Mouse (Mus musculus) lung, embryonic 16.5 days (tissue): ENCODE measurements around the gene Zfp160. TPM values are rescaled to one million over a fixed set of nuclear protein-coding genes. Genes with fewer than 3 reads are reported as not detected.
"Not testable (repeated sequence)": the region's sequence is repeated elsewhere in the genome, so short reads cannot be mapped to it uniquely, and the experiment has no call there.

Experiments used
- ATAC-seq: fragments of 200-750 bp; cut with Nextera tagmentation; 2 replicates; pipeline ENCODE4 v1.8.0; 2017; ENCODE audit warnings: low read depth, mild to moderate bottlenecking, moderate library complexity
- H3K27ac ChIP-seq: fragments of 300-500 bp; sonication (generic); 2 replicates; pipeline ENCODE4 v1.5.1; 2014; ENCODE audit warnings: mild to moderate bottlenecking, control low read depth, low read length
- H3K27me3 ChIP-seq: fragments of 300-500 bp; sonication (generic); 2 replicates; pipeline ENCODE4 v1.6.1; 2014; ENCODE audit warnings: low read depth, low read length, mixed read lengths; ENCODE audit not compliant: control insufficient read depth, insufficient read depth
- H3K36me3 ChIP-seq: fragments of 300-500 bp; sonication (generic); 2 replicates; pipeline ENCODE4 v1.6.1; 2014; ENCODE audit warnings: low read length; ENCODE audit not compliant: control insufficient read depth, insufficient read depth
- H3K4me1 ChIP-seq: fragments of 300-500 bp; sonication (generic); replicated peaks from 2 replicates; pipeline ENCODE4 v1.6.1; 2014; ENCODE audit warnings: low read length, mixed read lengths; ENCODE audit not compliant: control insufficient read depth, insufficient read depth
- H3K4me2 ChIP-seq: fragments of 300-500 bp; sonication (generic); 2 replicates; pipeline ENCODE4 v1.6.1; 2014; ENCODE audit warnings: low read depth, low read length, control low read depth
- H3K4me3 ChIP-seq: fragments of 300-500 bp; sonication (generic); 2 replicates; pipeline ENCODE4 v1.5.1; 2014; ENCODE audit warnings: mild to moderate bottlenecking, low read length, control low read depth
- H3K9ac ChIP-seq: fragments of 300-500 bp; sonication (generic); 2 replicates; pipeline ENCODE4 v1.6.1; 2014; ENCODE audit warnings: low read length, control low read depth
- H3K9me3 ChIP-seq: fragments of 300-500 bp; sonication (generic); 2 replicates; pipeline ENCODE4 v1.6.1; 2016; ENCODE audit warnings: low read length; ENCODE audit not compliant: control insufficient read depth
- WGBS: fragments of 180-500 bp; shearing (Covaris S2); extraction: QIAGEN DNeasy Blood & Tissue Kit; methylation state at CpG from one replicate; pipeline ENCODE4 v1.1.7; 2014; 5-methylcytosine and 5-hydroxymethylcytosine counted together
- polyA plus RNA-seq: library from polyadenylated mRNA; unstranded; fragments of >200 nt; fragmentation: Nextera tagmentation; extraction: Ambion mirVana; gene quantifications from 2 replicates; pipeline ENCODE4 v1.2.1, GENCODE M21; 2015

The Zfp160 gene
- 12.4 and 14.4 TPM in 2 replicates for polyA plus RNA-seq

- ATAC-seq, result peak; percentile 99
- Histone ChIP-seq H3K9me3 (no peaks in the 10 kb centered on the region), H3K4me1 (peaks cover 11% of the 10 kb centered on the region), H3K27ac (peak within 1 kb of the TSS; percentile 86), H3K9ac (peak within 1 kb of the TSS; percentile 85), H3K36me3 (peaks cover 15% of the 10 kb centered on the region), H3K4me2 (peak within 1 kb of the TSS; percentile 80), H3K4me3 (peak within 1 kb of the TSS; percentile 77), H3K27me3 (no peaks in the 10 kb centered on the region)
- 5% methylated on average over 36 of the region's 36 CpGs for WGBS
Measured at GRCm38 (mm10) chr17:21008382-21009331, at the start of gene Zfp160. Gene Zfp160, plus strand, starts transcription at chr17:21008903.

- Histone ChIP-seq H3K27ac (no peak overlapping the region), H3K4me1 (no peaks in the 10 kb centered on the region), H3K4me3 (no peak overlapping the region), H3K9me3 (no peaks in the 10 kb centered on the region), H3K4me2 (no peak overlapping the region), H3K27me3 (no peaks in the 10 kb centered on the region), H3K9ac (no peak overlapping the region), H3K36me3 (peaks cover 91% of the 10 kb centered on the region)
- no peak for ATAC-seq
- 92% methylated on average over 5 of the region's 5 CpGs for WGBS
Measured at GRCm38 (mm10) chr17:20960386-20960785, 48.3 kb upstream of the Zfp160 start.

- no peak overlapping the region for H3K9ac ChIP-seq
- no peak overlapping the region for H3K4me2 ChIP-seq
- 88% methylated on average over 4 of the region's 4 CpGs for WGBS
- H3K4me3 ChIP-seq, result no peak overlapping the region
- no peaks in the 10 kb centered on the region for H3K4me1 ChIP-seq
- H3K36me3 ChIP-seq, result peaks cover 86% of the 10 kb centered on the region
- H3K27me3 ChIP-seq, result no peaks in the 10 kb centered on the region
- H3K9me3 ChIP-seq, result no peaks in the 10 kb centered on the region
- ATAC-seq, result no peak
- H3K27ac ChIP-seq, result no peak overlapping the region
Measured at GRCm38 (mm10) chr17:20965421-20965820, 43.3 kb upstream of the Zfp160 start.

GRCm38 (mm10) chr17:20966681-20967080 is 42.0 kb upstream of the Zfp160 start:
- ATAC-seq, result no peak
- Histone ChIP-seq H3K4me2 (no peak overlapping the region), H3K36me3 (peaks cover 74% of the 10 kb centered on the region), H3K9ac (no peak overlapping the region), H3K27ac (no peak overlapping the region), H3K27me3 (no peaks in the 10 kb centered on the region), H3K4me1 (no peaks in the 10 kb centered on the region), H3K9me3 (no peaks in the 10 kb centered on the region), H3K4me3 (no peak overlapping the region)

GRCm38 (mm10) chr17:20993716-20994115 is 15.0 kb upstream of the Zfp160 start:
- H3K36me3 ChIP-seq, result no peaks in the 10 kb centered on the region
- WGBS, result 64% methylated on average over 2 of the region's 2 CpGs
- no peak for ATAC-seq
- H3K27me3 ChIP-seq, result no peaks in the 10 kb centered on the region
- no peaks in the 10 kb centered on the region for H3K9me3 ChIP-seq
- no peak overlapping the region for H3K9ac ChIP-seq
- no peak overlapping the region for H3K27ac ChIP-seq
- no peak overlapping the region for H3K4me2 ChIP-seq
- no peaks in the 10 kb centered on the region for H3K4me1 ChIP-seq
- no peak overlapping the region for H3K4me3 ChIP-seq

- ATAC-seq, result no peak
- no peaks in the 10 kb centered on the region for H3K4me1 ChIP-seq
- no peaks in the 10 kb centered on the region for H3K9me3 ChIP-seq
- H3K27ac ChIP-seq, result no peak within 1 kb of the TSS
- no peaks in the 10 kb centered on the region for H3K27me3 ChIP-seq
- no peak within 1 kb of the TSS for H3K4me3 ChIP-seq
- H3K4me2 ChIP-seq, result no peak within 1 kb of the TSS
- H3K9ac ChIP-seq, result no peak within 1 kb of the TSS
- H3K36me3 ChIP-seq, result no peaks in the 10 kb centered on the region
Measured at GRCm38 (mm10) chr17:20996364-20996763, 12.3 kb upstream of the Zfp160 start, which contains the start of gene Vmn1r233. Gene Vmn1r233, minus strand, starts transcription at chr17:20996464.

GRCm38 (mm10) chr17:21009726-21010125 is 1.0 kb downstream of the Zfp160 start:
- Histone ChIP-seq H3K4me3 (peak overlapping the region; percentile 77), H3K9me3 (no peaks in the 10 kb centered on the region), H3K4me2 (peak overlapping the region; percentile 80), H3K9ac (peak overlapping the region; percentile 85), H3K36me3 (peaks cover 15% of the 10 kb centered on the region), H3K27ac (peak overlapping the region; percentile 86; the same call in 1 of the 2 replicates), H3K4me1 (peaks cover 11% of the 10 kb centered on the region), H3K27me3 (no peaks in the 10 kb centered on the region)
- WGBS, result 14% methylated on average over 1 of the region's 1 CpGs
- ATAC-seq, result no peak

- H3K9me3 ChIP-seq, result no peaks in the 10 kb centered on the region
- no peak overlapping the region for H3K4me3 ChIP-seq
- 83% methylated on average over 1 of the region's 1 CpGs for WGBS
- H3K9ac ChIP-seq, result no peak overlapping the region
- H3K36me3 ChIP-seq, result peaks cover 35% of the 10 kb centered on the region
- H3K27me3 ChIP-seq, result no peaks in the 10 kb centered on the region
- no peak overlapping the region for H3K4me2 ChIP-seq
- H3K4me1 ChIP-seq, result no peaks in the 10 kb centered on the region
- no peak overlapping the region for H3K27ac ChIP-seq
- ATAC-seq, result no peak
Measured at GRCm38 (mm10) chr17:21018410-21019080, 9.8 kb downstream of the Zfp160 start.

- not testable (repeated sequence) for H3K4me2 ChIP-seq, H3K36me3 ChIP-seq, H3K9me3 ChIP-seq, H3K27me3 ChIP-seq, H3K9ac ChIP-seq, H3K27ac ChIP-seq, H3K4me3 ChIP-seq, H3K4me1 ChIP-seq, ATAC-seq
- WGBS, result 82% methylated on average over 9 of the region's 9 CpGs
Measured at GRCm38 (mm10) chr17:21048020-21048419, 39.3 kb downstream of the Zfp160 start.
